Mouse (Mus musculus) NIH3T3 (cell line): ENCODE measurements around the gene Hsd11b1.
A peak's percentile ranks its signal among the peaks of the same experiment; 100 is the strongest.
"Not testable (repeated sequence)": the region's sequence is repeated elsewhere in the genome, so short reads cannot be mapped to it uniquely, and the experiment has no call there.

Experiments used
- DNase-seq: peaks from one replicate; pipeline ENCODE4 v3.0.0-alpha.2; 2012; ENCODE audit warnings: low read depth

Gene Hsd11b1

GRCm38 (mm10) chr1:193263955-193264598 lies at the start of gene Hsd11b1:
TSS of gene Hsd11b1 (minus strand) at chr1:193264075.
- no peak for DNase-seq

- no peak for DNase-seq
Measured at GRCm38 (mm10) chr1:193311596-193311995, 47.7 kb upstream of the Hsd11b1 start.

GRCm38 (mm10) chr1:193310519-193311085 lies 46.7 kb upstream of the Hsd11b1 start:
- DNase-seq, result no peak

GRCm38 (mm10) chr1:193309785-193310518 lies 46.1 kb upstream of the Hsd11b1 start:
- no peak for DNase-seq

DNA sequence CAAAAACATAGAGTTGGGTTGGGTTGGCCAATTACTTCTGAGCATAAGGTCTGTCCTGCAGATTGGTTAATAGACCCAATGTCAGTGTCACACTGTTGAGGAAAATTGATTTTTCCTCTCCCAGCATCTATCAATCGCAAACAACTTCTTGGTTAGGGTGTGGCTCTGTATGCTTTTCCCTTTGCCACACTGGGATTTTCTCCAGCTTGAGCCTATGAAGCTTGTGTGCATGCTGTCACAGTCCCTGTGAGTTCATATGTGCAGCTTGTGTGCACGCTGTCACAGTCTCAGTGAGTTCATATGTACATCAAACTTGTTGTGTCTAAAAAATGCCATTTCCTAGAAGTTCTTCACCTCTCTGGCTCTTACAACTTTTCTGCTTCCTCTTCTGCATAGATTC lies 43.0 kb upstream of the Hsd11b1 start:
- no peak for DNase-seq

DNA sequence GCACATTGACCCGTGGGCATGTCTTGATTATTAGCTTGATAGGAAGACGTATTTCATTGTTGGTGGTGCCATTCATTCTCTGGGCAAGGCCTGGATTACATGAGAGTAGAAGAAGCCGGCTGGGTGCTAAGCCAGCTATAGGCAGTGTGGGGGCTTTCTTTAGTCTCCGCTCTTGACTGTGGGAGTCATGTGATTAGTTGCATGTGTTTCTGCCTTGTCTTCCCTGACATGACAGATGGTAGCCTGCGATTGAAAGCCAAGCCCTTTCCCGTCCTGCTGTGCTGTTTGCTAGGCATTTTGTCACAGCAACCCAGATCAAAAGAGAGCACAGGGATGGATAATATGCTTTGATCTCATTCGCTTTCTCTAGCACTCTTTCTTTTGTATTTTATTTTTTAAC lies 41.5 kb upstream of the Hsd11b1 start:
- DNase-seq, result no peak

DNA sequence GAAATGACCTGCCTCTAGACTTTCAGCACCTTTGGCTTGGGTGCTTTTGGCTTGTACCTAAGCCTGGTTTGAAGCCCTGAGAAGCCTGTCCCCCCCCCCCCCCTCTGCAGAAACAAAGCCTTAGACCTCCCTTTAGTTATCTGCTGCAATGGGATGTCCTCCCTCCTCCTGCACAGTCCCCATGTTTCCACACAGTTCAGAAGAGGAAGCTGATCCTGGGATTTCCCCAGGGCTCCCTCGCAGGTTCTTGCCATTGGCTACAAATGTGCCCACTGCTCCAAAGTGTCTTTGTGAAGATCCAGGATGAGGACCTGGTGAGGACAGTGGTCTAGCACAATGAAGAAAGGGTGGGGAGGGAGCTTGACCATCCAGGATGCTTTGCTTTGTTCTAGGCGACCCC lies 39.2 kb upstream of the Hsd11b1 start:
- no peak for DNase-seq

DNA sequence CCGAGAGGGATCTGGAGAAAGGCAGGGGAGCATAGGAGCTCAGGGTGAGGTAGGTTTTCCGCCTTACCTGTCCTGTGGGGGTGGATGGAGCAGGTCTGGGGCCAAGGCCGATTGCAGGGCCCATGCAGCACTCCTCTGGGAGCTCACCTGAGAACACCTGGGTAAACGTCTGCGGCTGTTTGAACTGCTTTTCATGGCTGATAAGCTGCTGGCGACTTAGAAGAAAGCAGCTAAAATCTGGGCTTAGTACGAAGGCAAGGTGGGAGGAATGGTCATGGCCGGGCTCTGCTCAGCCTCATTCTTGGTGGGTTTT lies 38.2 kb upstream of the Hsd11b1 start:
- DNase-seq, result no peak

- DNase-seq, result peak; percentile 29
Measured at GRCm38 (mm10) chr1:193301216-193302092, 37.6 kb upstream of the Hsd11b1 start.

GRCm38 (mm10) chr1:193299995-193300394 lies 36.1 kb upstream of the Hsd11b1 start:
- no peak for DNase-seq

DNA sequence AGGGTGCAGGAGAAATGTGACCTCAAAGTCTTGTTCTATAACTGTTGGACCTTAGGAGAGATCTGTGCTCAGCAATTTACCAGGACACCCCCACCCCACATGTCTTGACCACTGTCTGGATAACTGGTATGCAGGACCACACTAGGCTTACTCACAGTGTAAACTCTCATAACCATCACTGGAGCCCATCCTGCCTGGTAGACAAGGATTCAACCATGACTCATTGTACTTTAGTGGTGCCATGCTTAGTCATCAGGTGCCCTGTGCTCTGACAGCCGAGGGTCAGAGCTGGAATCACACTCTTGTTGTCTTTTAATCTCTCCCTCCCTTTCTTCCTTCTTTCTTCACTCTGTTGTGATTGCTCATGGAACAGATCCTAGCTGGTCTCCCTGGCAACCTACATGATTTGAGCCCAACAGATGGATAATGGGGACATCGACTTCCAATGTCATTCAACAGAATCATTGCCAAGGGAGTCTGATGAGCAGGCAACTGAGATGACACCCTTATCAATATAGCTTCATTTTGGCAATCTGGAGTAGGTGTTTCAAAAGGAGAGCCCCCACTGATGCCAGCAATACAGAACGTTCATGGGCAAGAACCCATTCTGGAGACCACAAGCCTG lies 34.4 kb upstream of the Hsd11b1 start:
- peak; percentile 24 for DNase-seq

DNA sequence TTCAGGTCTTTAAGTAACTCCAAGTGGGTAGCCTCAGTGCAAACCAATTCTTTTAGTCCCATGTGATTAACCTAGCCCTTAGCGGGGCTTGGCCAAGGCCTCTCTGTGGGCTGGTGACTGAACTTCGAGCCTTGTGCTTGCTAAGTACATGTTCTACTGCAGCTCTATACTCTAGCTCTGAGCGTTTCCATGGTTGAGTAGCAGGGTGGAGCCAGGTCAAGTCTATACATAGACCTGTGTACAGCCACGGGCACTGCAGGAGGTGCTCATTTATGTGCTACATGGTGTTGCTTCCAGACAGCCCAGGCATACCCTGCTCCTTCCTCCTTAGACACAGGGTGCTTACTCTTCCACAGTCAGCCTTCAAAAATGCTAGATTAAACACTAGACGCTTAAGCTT lies 32.0 kb upstream of the Hsd11b1 start:
- DNase-seq, result no peak

DNA sequence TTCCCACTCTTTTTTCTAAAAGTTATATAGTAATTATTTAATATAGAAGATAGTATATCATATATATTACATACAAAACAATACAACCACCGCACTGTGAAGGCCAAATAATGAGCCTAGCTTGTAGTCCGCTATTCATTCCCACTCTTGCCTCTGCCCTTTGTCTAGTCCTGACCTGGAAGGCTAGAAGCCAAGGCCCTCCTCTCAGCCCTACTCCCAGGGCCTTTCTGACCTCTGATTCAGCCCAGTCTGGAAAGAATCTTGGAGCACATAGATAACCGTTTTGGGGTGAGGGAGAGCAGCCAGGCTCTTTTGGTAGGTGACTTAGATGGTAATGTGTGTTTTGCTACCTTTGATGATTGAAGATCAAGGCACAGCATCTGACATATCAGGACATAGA lies 30.1 kb upstream of the Hsd11b1 start:
- DNase-seq, result no peak

GRCm38 (mm10) chr1:193293039-193293438 lies 29.2 kb upstream of the Hsd11b1 start:
- no peak for DNase-seq

- DNase-seq, result no peak
Measured at GRCm38 (mm10) chr1:193290686-193291085, 26.8 kb upstream of the Hsd11b1 start.

DNA sequence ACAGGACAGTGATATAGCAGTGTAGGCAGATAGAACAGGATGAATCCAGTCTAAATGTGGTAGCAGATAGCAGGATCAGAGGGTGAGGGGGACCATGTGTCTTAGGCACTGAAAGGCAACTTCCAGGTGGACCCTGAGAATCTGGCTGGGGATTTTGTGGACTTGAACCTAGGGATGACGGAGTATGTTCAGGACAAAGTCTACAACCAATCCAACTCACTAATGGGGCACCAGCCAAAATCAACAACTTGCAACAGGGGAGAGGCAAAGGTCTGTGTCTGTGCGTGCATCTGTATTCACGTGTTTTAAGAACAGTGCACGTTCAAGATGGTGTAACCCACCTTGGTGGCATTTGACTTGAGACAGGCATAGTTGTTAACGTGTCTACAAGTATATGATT lies 26.0 kb upstream of the Hsd11b1 start:
- DNase-seq, result no peak

DNA sequence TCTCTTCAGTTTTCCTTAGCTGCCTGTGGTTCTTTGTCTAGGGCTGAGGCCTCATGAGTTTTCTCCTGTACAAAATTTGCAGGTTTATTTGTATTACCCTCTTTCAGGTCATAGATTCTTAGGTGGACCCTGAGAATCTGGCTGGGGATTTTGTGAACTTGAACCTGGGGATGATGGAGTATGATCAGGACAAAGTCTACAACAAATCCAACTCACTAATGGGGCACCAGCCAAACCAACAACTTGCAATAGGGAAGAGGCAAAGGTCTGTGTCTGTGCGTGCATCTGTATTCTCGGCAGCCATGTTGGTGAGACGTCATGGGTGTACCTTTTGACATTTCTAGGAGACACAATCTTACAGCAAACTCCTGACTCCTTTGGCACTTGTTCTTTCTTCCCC lies 25.2 kb upstream of the Hsd11b1 start:
- DNase-seq, result no peak

- no peak for DNase-seq
Measured at GRCm38 (mm10) chr1:193287578-193287977, 23.7 kb upstream of the Hsd11b1 start.

- DNase-seq, result not testable (repeated sequence)
Measured at GRCm38 (mm10) chr1:193285766-193286325, 22.0 kb upstream of the Hsd11b1 start.

- DNase-seq, result no peak
Measured at GRCm38 (mm10) chr1:193284228-193284779, 20.4 kb upstream of the Hsd11b1 start.

GRCm38 (mm10) chr1:193281344-193281743 lies 17.5 kb upstream of the Hsd11b1 start:
- DNase-seq, result no peak

DNA sequence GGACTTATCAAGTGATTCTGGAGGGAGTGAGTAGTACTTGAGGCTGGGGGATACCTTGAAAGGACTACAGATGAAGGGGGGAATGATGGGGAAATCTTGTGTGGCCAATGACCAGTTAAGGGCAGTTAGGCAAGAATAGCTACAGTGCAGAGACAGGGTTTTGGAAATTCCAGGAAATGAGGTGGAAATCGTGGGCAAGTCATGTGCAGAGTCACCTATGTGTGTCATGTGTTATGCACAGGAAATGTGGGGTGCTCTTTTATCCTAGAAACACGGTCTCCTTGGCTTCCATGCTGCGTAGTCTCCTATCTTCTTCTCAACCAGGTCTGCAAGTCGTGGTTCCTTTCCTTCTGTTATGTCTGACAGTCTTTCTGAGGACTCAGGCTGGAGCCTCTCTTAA lies 15.6 kb upstream of the Hsd11b1 start:
- no peak for DNase-seq
